24 mouse cellular contexts compared by ENCODE assay signal in the genomic region with DNA sequence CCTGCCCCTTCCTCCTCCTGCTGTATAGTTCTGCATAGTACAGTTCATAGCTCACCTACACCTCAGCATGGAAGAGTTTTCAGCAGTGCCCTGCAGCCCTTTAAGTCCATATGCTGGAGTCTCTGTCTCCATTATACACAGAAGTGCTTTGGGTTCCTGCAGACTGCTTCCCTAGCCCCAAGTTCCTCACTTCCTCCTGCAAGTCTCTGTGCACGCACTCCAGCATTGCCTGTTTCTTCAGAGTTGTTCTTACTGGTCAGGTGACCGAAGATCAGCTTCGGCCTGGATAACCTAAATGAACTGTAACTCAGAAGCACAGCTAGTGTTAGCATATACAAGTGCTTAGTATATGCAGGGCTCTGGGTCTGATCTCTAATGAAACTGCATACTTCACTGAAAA. TPM values are rescaled to one million over a fixed set of nuclear protein-coding genes. Genes with fewer than 3 reads are reported as not detected.
DNase-seq lines count a peak whose midpoint lies in the region; ATAC-seq and TF ChIP-seq lines count a peak whose summit lies in the region.
"Had no signal": no experiment of that assay in that cellular context is flagged by ENCODE, and none has a peak within 500 bp of the region (broad histone marks: within the 10 kb centered on the region; RNA-seq: fewer than 3 reads in every experiment).

No protein-coding gene starts in this region.

- 44% methylated on average over 3 of the region's 3 CpGs for WGBS in liver, embryonic 15.5 days (ENCODE audit: insufficient replicate concordance)
- WGBS in liver, embryonic 11.5 days = 76% methylated on average over 3 of the region's 3 CpGs
- WGBS in liver, postnatal 0 days (ENCODE audit: insufficient replicate concordance) = 44% methylated on average over 3 of the region's 3 CpGs

- no peak overlapping the region for H3K4me2 ChIP-seq in liver, embryonic 15.5 days
- H3K4me2 ChIP-seq in liver, embryonic 11.5 days = no peak overlapping the region
- no peak overlapping the region for H3K4me2 ChIP-seq in liver, postnatal 0 days (ENCODE audit: low read depth, low read length)
- H3K4me2 ChIP-seq: heart, embryonic 15.5 days; limb, embryonic 15.5 days; midbrain, embryonic 12.5 days had no signal

- TF ChIP-seq EP300 in liver, postnatal 0 days (IDR thresholded peaks at IDR 0.05; ENCODE audit: low read depth) = no peak

- no peak overlapping the region for H3K27ac ChIP-seq in liver, embryonic 15.5 days (replicated peaks)
- no peak overlapping the region for H3K27ac ChIP-seq in liver, embryonic 11.5 days (ENCODE audit: low read depth, low read length)
- no peak overlapping the region for H3K27ac ChIP-seq in liver, postnatal 0 days (ENCODE audit: low read depth)
- H3K27ac ChIP-seq in layer of hippocampus, adult 2 months = no peak overlapping the region
- H3K27ac ChIP-seq: gastrocnemius, adult 2 months; heart, embryonic 15.5 days; hindbrain, postnatal 0 days; limb, embryonic 15.5 days; midbrain, embryonic 12.5 days had no signal

- no peak for TF ChIP-seq CTCF in liver, postnatal 0 days (IDR thresholded peaks at IDR 0.05; ENCODE audit: low read depth)
- TF ChIP-seq CTCF in layer of hippocampus, adult 2 months (conservative IDR thresholded peaks at IDR 0.05) = no peak

- H3K4me1 ChIP-seq in liver, embryonic 15.5 days (replicated peaks) = no peaks in the 10 kb centered on the region
- H3K4me1 ChIP-seq in liver, embryonic 11.5 days (replicated peaks; ENCODE audit: control insufficient read depth, insufficient read depth, low read length) = no peaks in the 10 kb centered on the region
- H3K4me1 ChIP-seq in liver, postnatal 0 days (ENCODE audit: insufficient read depth) = no peaks in the 10 kb centered on the region
- H3K4me1 ChIP-seq: heart, embryonic 15.5 days; limb, embryonic 15.5 days; midbrain, embryonic 12.5 days had no signal

- H3K27me3 ChIP-seq in liver, embryonic 15.5 days = no peaks in the 10 kb centered on the region
- H3K27me3 ChIP-seq in liver, embryonic 11.5 days (replicated peaks; ENCODE audit: control insufficient read depth, insufficient read depth, low read length) = no peaks in the 10 kb centered on the region
- no peaks in the 10 kb centered on the region for H3K27me3 ChIP-seq in liver, postnatal 0 days (ENCODE audit: insufficient read depth, low read length)
- H3K27me3 ChIP-seq in splenic B cell, adult 2 months (ENCODE audit: control insufficient read depth, insufficient read depth, low read length, poor library complexity, severe bottlenecking) = no peaks in the 10 kb centered on the region
- H3K27me3 ChIP-seq: heart, embryonic 15.5 days; limb, embryonic 15.5 days; midbrain, embryonic 12.5 days had no signal

- no peaks in the 10 kb centered on the region for H3K9me3 ChIP-seq in liver, embryonic 15.5 days (replicated peaks)
- H3K9me3 ChIP-seq in liver, embryonic 11.5 days (ENCODE audit: control insufficient read depth, low read length) = no peaks in the 10 kb centered on the region
- no peaks in the 10 kb centered on the region for H3K9me3 ChIP-seq in liver, postnatal 0 days (ENCODE audit: low read length)
- H3K9me3 ChIP-seq: heart, embryonic 15.5 days; limb, embryonic 15.5 days had no signal

- H3K36me3 ChIP-seq in liver, embryonic 15.5 days (replicated peaks) = no peaks in the 10 kb centered on the region
- no peaks in the 10 kb centered on the region for H3K36me3 ChIP-seq in liver, embryonic 11.5 days (ENCODE audit: control insufficient read depth, insufficient read depth, low read length)
- no peaks in the 10 kb centered on the region for H3K36me3 ChIP-seq in liver, postnatal 0 days (replicated peaks; ENCODE audit: insufficient read depth, low read length)
- H3K36me3 ChIP-seq in splenic B cell, adult 2 months (ENCODE audit: control insufficient read depth, insufficient read depth, low read length, poor library complexity, severe bottlenecking) = no peaks in the 10 kb centered on the region

- ATAC-seq in liver, embryonic 15.5 days (ENCODE audit: insufficient read depth) = 0 out of 2 replicates have a peak, but pooled peaks have one; percentile 18
- ATAC-seq in liver, embryonic 11.5 days (replicated peaks; ENCODE audit: low FRiP score) = no peak
- ATAC-seq in common myeloid progenitor, adult 5-6 weeks (replicated peaks; ENCODE audit: low read depth, poor library complexity, severe bottlenecking) = peak; percentile 93
- peak; percentile 17; the same call in 1 of the 2 replicates for ATAC-seq in liver, postnatal 0 days
- ATAC-seq: activated CD4-positive, CD25-positive, alpha-beta regulatory T cell, adult 4 months; forebrain, embryonic 14.5 days; hindbrain, postnatal 0 days had no signal

- no peak for DNase-seq in liver, embryonic 11.5 days (ENCODE audit: low spot score)
- DNase-seq in liver, postnatal 0 days = no peak
- peak; percentile 29 for DNase-seq in splenic B cell, adult 2 months (ENCODE audit: low read depth, low spot score)
- DNase-seq in layer of hippocampus, adult 2 months (ENCODE audit: low spot score in 2 of 2) = no peak
- no peak for DNase-seq in left cerebral cortex, adult 11 months (ENCODE audit: low spot score)
- DNase-seq: adrenal gland, adult 8-10 months; B cell, adult 2 months; cerebellum, adult 8-10 months; cerebellum, postnatal 36 days; gastrocnemius, adult 2 months; heart, postnatal 4 days; kidney, adult 11 months; left cerebral cortex, postnatal 4 days; retina, postnatal 1 day; right cerebral cortex, postnatal 25 days; spleen, adult 18-20 months had no signal

- no peak overlapping the region for H3K4me3 ChIP-seq in liver, embryonic 15.5 days (replicated peaks)
- no peak overlapping the region for H3K4me3 ChIP-seq in liver, embryonic 11.5 days (ENCODE audit: low read depth, low read length)
- no peak overlapping the region for H3K4me3 ChIP-seq in liver, postnatal 0 days (ENCODE audit: low read depth, low read length)
- H3K4me3 ChIP-seq in layer of hippocampus, adult 2 months = no peak overlapping the region
- H3K4me3 ChIP-seq: gastrocnemius, adult 2 months; heart, embryonic 15.5 days; limb, embryonic 15.5 days; midbrain, embryonic 12.5 days had no signal

- no peak overlapping the region for H3K9ac ChIP-seq in liver, embryonic 15.5 days
- H3K9ac ChIP-seq in liver, embryonic 11.5 days (ENCODE audit: low read depth, low read length) = no peak overlapping the region
- H3K9ac ChIP-seq in liver, postnatal 0 days (replicated peaks) = no peak overlapping the region
- H3K9ac ChIP-seq: heart, embryonic 15.5 days; limb, embryonic 15.5 days; midbrain, embryonic 12.5 days had no signal

RNA-seq across cellular contexts. Expression of a gene that starts 12.9 kb away (rescaled TPM):
- polyA plus RNA-seq in liver, embryonic 15.5 days (2015; fragmentation: Nextera tagmentation; extraction: Ambion mirVana) = 14.6 and 15.5 TPM in 2 replicates
- 44.1 and 50.0 TPM in 2 replicates for polyA plus RNA-seq in liver, embryonic 11.5 days (2014; fragmentation: Nextera tagmentation; extraction: Ambion mirVana)
- 29.4 and 32.2 TPM in 2 replicates for total RNA-seq in common myeloid progenitor, adult 5-6 weeks (2017)
- polyA plus RNA-seq in liver, postnatal 0 days (2015; fragmentation: Nextera tagmentation; extraction: Ambion mirVana) = 8.3 and 9.9 TPM in 2 replicates
- 100 to 1,000 TPM; 210 to 216 TPM for total RNA-seq in layer of hippocampus, adult 2 months (2021)
